Mouse (Mus musculus) gastrocnemius, postnatal 36 days (tissue): ENCODE measurements around the gene Crygn. TPM values are rescaled to one million over a fixed set of nuclear protein-coding genes. Genes with fewer than 3 reads are reported as not detected.
A peak's percentile ranks its signal among the peaks of the same experiment; 100 is the strongest.
"Not testable (repeated sequence)": the region's sequence is repeated elsewhere in the genome, so short reads cannot be mapped to it uniquely, and the experiment has no call there.

Experiments used
- DNase-seq, 2 experiments: peaks; one replicate each; pipeline ENCODE4 v3.0.0; 2022
- intact Hi-C: fragments of 180-260 bp; cut with DNase I; formaldehyde crosslinking; loops from one replicate; pipeline ENCODE4 v1.15.1; 2025
- long read RNA-seq, 2 experiments: library from polyadenylated mRNA; stranded (forward); transcript quantifications; one replicate each; pipeline ENCODE4 v2.0.0; 2021
- total RNA-seq, 2 experiments: library from RNA; stranded (reverse); gene quantifications; 2 replicates each; pipeline ENCODE4 v1.2.3; 2021

The Crygn gene
- 1 to 10 TPM in 1 of 2 experiments, not detected in 1; 3.2 TPM for total RNA-seq
- long read RNA-seq, experiment 1 = 0 reads
- long read RNA-seq, experiment 2, partial matches to known transcripts = 0 of 3 reads
- long read RNA-seq, experiment 2, other reads (novel, unspliced or antisense) = 2 of 3 reads

GRCm38 (mm10) chr5:24757816-24758215 lies at the start of gene Crygn:
Gene Crygn, minus strand, starts transcription at chr5:24758008.
- intact Hi-C loops = no loop called here
- no peak for DNase-seq

- no peak for DNase-seq
- intact Hi-C loops = no loop called here
Measured at GRCm38 (mm10) chr5:24805222-24805621, 47.4 kb upstream of the Crygn start.

GRCm38 (mm10) chr5:24804661-24805060 lies 46.9 kb upstream of the Crygn start:
- DNase-seq = no peak
- intact Hi-C loops = no loop called here

GRCm38 (mm10) chr5:24801841-24802624 lies 44.2 kb upstream of the Crygn start:
- no peak for DNase-seq
- intact Hi-C loops = no loop called here

GRCm38 (mm10) chr5:24800416-24800815 lies 42.6 kb upstream of the Crygn start:
- intact Hi-C loops = no loop called here
- no peak for DNase-seq

- intact Hi-C loops = no loop called here
Measured at GRCm38 (mm10) chr5:24798639-24799038, 40.8 kb upstream of the Crygn start.

GRCm38 (mm10) chr5:24797858-24798257 lies 40.0 kb upstream of the Crygn start:
- intact Hi-C loops = no loop called here
- DNase-seq = no peak

More at GRCm38 (mm10) chr5:24798639-24799038, 40.8 kb upstream of the Crygn start:
- no peak for DNase-seq

- intact Hi-C loops = no loop called here
Measured at GRCm38 (mm10) chr5:24792961-24793360, 35.2 kb upstream of the Crygn start.

GRCm38 (mm10) chr5:24782957-24783356 lies 25.1 kb upstream of the Crygn start:
- DNase-seq = no peak
- intact Hi-C loops = no loop called here

More at GRCm38 (mm10) chr5:24792961-24793360, 35.2 kb upstream of the Crygn start:
- DNase-seq = no peak

GRCm38 (mm10) chr5:24781048-24781447 lies 23.2 kb upstream of the Crygn start:
- intact Hi-C loops = no loop called here
- no peak for DNase-seq

- DNase-seq = no peak
- intact Hi-C loops = loop anchor here (2.0 kb wide), 1 partner anchor 105 kb away; no protein-coding TSS in a partner anchor
Measured at GRCm38 (mm10) chr5:24779881-24780512, 22.2 kb upstream of the Crygn start.

- DNase-seq = no peak
- intact Hi-C loops = loop anchor here (2.0 kb wide), 1 partner anchor 105 kb away; no protein-coding TSS in a partner anchor
Measured at GRCm38 (mm10) chr5:24779321-24779720, 21.5 kb upstream of the Crygn start.

- intact Hi-C loops = loop anchor here (2.0 kb wide), 1 partner anchor 104 kb away; no protein-coding TSS in a partner anchor
- no peak for DNase-seq
Measured at GRCm38 (mm10) chr5:24778843-24779140, 21.0 kb upstream of the Crygn start.

- intact Hi-C loops = loop anchor here (2.0 kb wide), 1 partner anchor 103 kb away; no protein-coding TSS in a partner anchor
Measured at GRCm38 (mm10) chr5:24778082-24778842, 20.5 kb upstream of the Crygn start.

GRCm38 (mm10) chr5:24776681-24777080 lies 18.9 kb upstream of the Crygn start:
- no peak for DNase-seq
- intact Hi-C loops = no loop called here

More at GRCm38 (mm10) chr5:24778082-24778842, 20.5 kb upstream of the Crygn start:
- no peak for DNase-seq

GRCm38 (mm10) chr5:24774549-24774948 lies 16.7 kb upstream of the Crygn start:
- DNase-seq, intact Hi-C loops: not testable (repeated sequence)

- no peak for DNase-seq
- intact Hi-C loops = no loop called here
Measured at GRCm38 (mm10) chr5:24756931-24757330, 877 bp downstream of the Crygn start.

- intact Hi-C loops = loop anchor here (5.0 kb wide), 1 partner anchor 75 kb away; no protein-coding TSS in a partner anchor
- DNase-seq = no peak
Measured at GRCm38 (mm10) chr5:24752175-24752498, 5.7 kb downstream of the Crygn start.

GRCm38 (mm10) chr5:24751305-24752174 lies 6.3 kb downstream of the Crygn start:
- DNase-seq = peak in 1 of 2 experiments; percentile 54
- intact Hi-C loops = loop anchor here (5.0 kb wide), 1 partner anchor 74 kb away; no protein-coding TSS in a partner anchor
